Mouse (Mus musculus): ENCODE results near the gene Tpi1.
A peak's percentile ranks its signal among the peaks of the same experiment; 100 is the strongest.

DNA sequence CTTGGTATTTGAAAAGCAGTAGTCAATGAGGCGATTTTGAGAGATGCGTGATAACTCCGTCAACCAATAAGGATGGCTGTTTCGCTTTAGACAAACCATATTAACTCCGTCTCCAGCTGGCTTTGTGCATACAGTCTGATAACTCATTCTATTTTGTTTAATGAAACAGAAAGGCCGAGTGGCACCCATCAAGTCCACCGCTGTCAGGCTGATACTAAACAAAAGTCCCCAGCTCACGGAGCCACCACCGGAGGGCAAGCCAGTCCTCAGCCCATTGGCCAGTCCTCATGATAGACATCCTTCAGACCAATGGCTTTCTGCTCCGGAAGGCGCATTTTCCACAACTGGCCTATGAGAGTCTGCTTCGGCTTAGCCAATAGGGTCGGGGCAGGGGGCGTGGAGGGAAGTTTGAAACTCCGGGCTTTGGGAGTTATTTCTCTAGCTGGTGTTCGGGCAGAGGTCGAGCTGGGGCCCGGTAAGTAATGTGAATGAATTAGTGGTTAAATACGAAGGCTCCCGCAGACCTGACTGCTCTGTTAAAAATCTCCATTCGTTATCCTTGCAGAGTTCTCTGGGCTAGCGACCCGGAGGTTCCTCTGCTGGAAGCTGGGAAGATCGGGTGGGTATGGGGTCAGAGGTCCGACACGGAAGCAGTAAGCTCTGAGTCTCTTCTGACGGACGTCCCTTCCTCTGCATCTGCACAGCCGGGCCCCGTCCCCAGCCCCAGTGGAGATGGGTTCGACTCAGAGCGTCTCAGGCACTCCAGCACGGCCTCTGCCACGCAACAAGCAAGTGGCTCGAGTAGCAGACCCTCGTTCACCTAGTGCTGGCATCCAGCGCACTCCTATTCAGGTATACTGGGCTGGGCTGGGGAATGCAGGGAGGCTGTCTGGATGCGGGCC lies 16.0 kb upstream of the Tpi1 start:
- TF ChIP-seq CTCF (IDR thresholded peaks at IDR 0.05): peak; percentile 31
- peak; percentile 84 for TF ChIP-seq POLR2A (IDR thresholded peaks at IDR 0.05; ENCODE audit: insufficient read depth, low read depth, low read length)
